Mouse (Mus musculus): Measurements from ENCODE around the gene Myadm.
"Not testable (repeated sequence)": the region's sequence is repeated elsewhere in the genome, so short reads cannot be mapped to it uniquely, and the experiment has no call there.

Gene Myadm

GRCm38 (mm10) chr7:3291197-3291596 lies 2.3 kb downstream of the Myadm start:
- DNase-seq, result peak; percentile 43

GRCm38 (mm10) chr7:3291764-3292163 lies 2.9 kb downstream of the Myadm start:
- no peak for DNase-seq

GRCm38 (mm10) chr7:3292271-3292670 lies 3.4 kb downstream of the Myadm start:
- DNase-seq, result not testable (repeated sequence)

- DNase-seq, result peak; percentile 96
Observed at GRCm38 (mm10) chr7:3292791-3293190, 3.9 kb downstream of the Myadm start.

GRCm38 (mm10) chr7:3294794-3295193 lies 5.9 kb downstream of the Myadm start:
- no peak for DNase-seq

GRCm38 (mm10) chr7:3295321-3296110 lies 6.6 kb downstream of the Myadm start:
- no peak for DNase-seq

GRCm38 (mm10) chr7:3296711-3297110 lies 7.8 kb downstream of the Myadm start:
- no peak for DNase-seq

- peak; percentile 40 for DNase-seq
Observed at GRCm38 (mm10) chr7:3299941-3300617, 11.2 kb downstream of the Myadm start.

GRCm38 (mm10) chr7:3300891-3301627 lies 12.2 kb downstream of the Myadm start:
- no peak for DNase-seq

- peak; percentile 61 for DNase-seq
Observed at GRCm38 (mm10) chr7:3301628-3302555, 13.0 kb downstream of the Myadm start.

GRCm38 (mm10) chr7:3302556-3303275 lies 13.8 kb downstream of the Myadm start:
- peak; percentile 24 for DNase-seq

- peak; percentile 57 for DNase-seq
Observed at GRCm38 (mm10) chr7:3303276-3303781, 14.4 kb downstream of the Myadm start.

- DNase-seq, result no peak
Observed at GRCm38 (mm10) chr7:3303789-3304188, 14.9 kb downstream of the Myadm start.

- DNase-seq, result no peak
Observed at GRCm38 (mm10) chr7:3304298-3304697, 15.4 kb downstream of the Myadm start.

GRCm38 (mm10) chr7:3306400-3306799 lies 17.5 kb downstream of the Myadm start:
- no peak for DNase-seq

- DNase-seq, result no peak
Observed at GRCm38 (mm10) chr7:3308646-3309045, 19.8 kb downstream of the Myadm start.

- no peak for DNase-seq
Observed at GRCm38 (mm10) chr7:3310233-3310632, 21.4 kb downstream of the Myadm start.

- no peak for DNase-seq
Observed at GRCm38 (mm10) chr7:3313571-3313970, 24.7 kb downstream of the Myadm start.

- no peak for DNase-seq
Observed at GRCm38 (mm10) chr7:3314121-3314520, 25.2 kb downstream of the Myadm start.

GRCm38 (mm10) chr7:3317704-3318103 lies 28.8 kb downstream of the Myadm start:
- no peak for DNase-seq

- no peak for DNase-seq
Observed at GRCm38 (mm10) chr7:3320856-3321255, 32.0 kb downstream of the Myadm start.

- DNase-seq, result no peak
Observed at GRCm38 (mm10) chr7:3323826-3324225, 34.9 kb downstream of the Myadm start.
